Mouse (Mus musculus): ENCODE measurements around the gene Cav1.

- TF ChIP-seq POLR2A (IDR thresholded peaks at IDR 0.05; ENCODE audit: control insufficient read depth, extremely low read depth, insufficient read depth, low read length, poor library complexity) (no peak), CTCF (IDR thresholded peaks at IDR 0.05; ENCODE audit: borderline replicate concordance, control insufficient read depth, extremely low read depth, insufficient read depth, low read length, poor library complexity) (no peak)
Observed at GRCm38 (mm10) chr6:17329801-17330200, 23.7 kb downstream of the Cav1 start.

Data from thymus, adult 2 months (tissue).